In genomic region chr2:33871181-33871520, GRCm38 (mm10) we compare ENCODE assay signal across 10 mouse cellular contexts. TPM values are rescaled to one million over a fixed set of nuclear protein-coding genes. Genes with fewer than 3 reads are reported as not detected.
DNase-seq lines count a peak whose midpoint lies in the region; ATAC-seq and TF ChIP-seq lines count a peak whose summit lies in the region.
"Had no signal": no experiment of that assay in that cellular context is flagged by ENCODE, and none has a peak within 500 bp of the region (broad histone marks: within the 10 kb centered on the region; RNA-seq: fewer than 3 reads in every experiment).

No protein-coding gene starts in this region.

- 86% methylated on average over 4 of the region's 4 CpGs for WGBS in heart, embryonic 12.5 days
- 92% methylated on average over 4 of the region's 4 CpGs for WGBS in heart, adult 2 months
- 86% methylated on average over 4 of the region's 4 CpGs for WGBS in lung, embryonic 14.5 days
- WGBS in kidney, postnatal 0 days: 34% methylated on average over 4 of the region's 4 CpGs
- WGBS in midbrain, embryonic 16.5 days: 66% methylated on average over 4 of the region's 4 CpGs

- no peak for TF ChIP-seq POLR2A in heart, adult 2 months (IDR thresholded peaks at IDR 0.05; ENCODE audit: insufficient read depth, low read depth, low read length)

- H3K4me2 ChIP-seq in heart, embryonic 12.5 days: no peak overlapping the region
- no peak overlapping the region for H3K4me2 ChIP-seq in lung, embryonic 14.5 days
- no peak overlapping the region for H3K4me2 ChIP-seq in kidney, postnatal 0 days (ENCODE audit: low read length)
- H3K4me2 ChIP-seq in midbrain, embryonic 16.5 days (ENCODE audit: low read length): no peak overlapping the region

- peaks cover 2% of the 10 kb centered on the region; the same call in 1 of the 2 replicates for H3K79me2 ChIP-seq in heart, adult 2 months (replicated peaks; ENCODE audit: control insufficient read depth, insufficient read depth, low read length)

- H3K27me3 ChIP-seq in heart, embryonic 12.5 days (replicated peaks): peaks cover 9% of the 10 kb centered on the region; the same call in 1 of the 2 replicates
- H3K27me3 ChIP-seq in heart, adult 2 months (ENCODE audit: control insufficient read depth, insufficient read depth, low read length): no peaks in the 10 kb centered on the region
- no peaks in the 10 kb centered on the region for H3K27me3 ChIP-seq in lung, embryonic 14.5 days (ENCODE audit: insufficient read depth, low read length)
- no peaks in the 10 kb centered on the region for H3K27me3 ChIP-seq in kidney, postnatal 0 days (ENCODE audit: insufficient read depth, low read length)
- no peaks in the 10 kb centered on the region for H3K27me3 ChIP-seq in midbrain, embryonic 16.5 days (ENCODE audit: control insufficient read depth, insufficient read depth, low read depth, low read length)

- TF ChIP-seq EP300 in heart, adult 2 months (IDR thresholded peaks at IDR 0.05; ENCODE audit: insufficient read depth, low read depth, low read length): no peak

- intact Hi-C loops in heart, adult 2 months (cut with DNase I): loop anchor here (2.0 to 5.0 kb wide), 3 partner anchors 16 to 46 kb away; partner anchors contain the start of gene Mvb12b
- intact Hi-C loops in gastrocnemius, postnatal 14 days (cut with DNase I; ENCODE audit: low total_unique reads): no loop called here

- no peak for DNase-seq in heart, adult 2 months
- no peak for DNase-seq in lung, embryonic 14.5 days
- no peak for DNase-seq in lung, postnatal 14 days
- peak; percentile 23 for DNase-seq in kidney, postnatal 0 days (ENCODE audit: low spot score)
- no peak for DNase-seq in gastrocnemius, postnatal 14 days
- no peak for DNase-seq in T-cell, adult 2 months (ENCODE audit: low spot score)
- DNase-seq: gastrocnemius, postnatal 25 days; lung, adult 18-20 months had no signal

- H3K27ac ChIP-seq in heart, embryonic 12.5 days (ENCODE audit: poor library complexity, severe bottlenecking): peak overlapping the region; percentile 87
- no peak overlapping the region; the same call in none of the 2 replicates for H3K27ac ChIP-seq in heart, adult 2 months
- H3K27ac ChIP-seq in lung, embryonic 14.5 days (ENCODE audit: low read depth): peak overlapping the region; percentile 85
- H3K27ac ChIP-seq in kidney, postnatal 0 days: peak overlapping the region; percentile 80
- H3K27ac ChIP-seq in midbrain, embryonic 16.5 days (ENCODE audit: low read length): peak overlapping the region; percentile 60

- peaks cover 32% of the 10 kb centered on the region for H3K36me3 ChIP-seq in heart, embryonic 12.5 days
- H3K36me3 ChIP-seq in heart, adult 2 months (ENCODE audit: control insufficient read depth, insufficient read depth, low read length): peaks cover 5% of the 10 kb centered on the region; the same call in 1 of the 2 replicates
- peaks cover 30% of the 10 kb centered on the region for H3K36me3 ChIP-seq in lung, embryonic 14.5 days (ENCODE audit: insufficient read depth)
- H3K36me3 ChIP-seq in kidney, postnatal 0 days (ENCODE audit: insufficient read depth, low read length): peaks cover 6% of the 10 kb centered on the region; the same call in 1 of the 2 replicates
- H3K36me3 ChIP-seq in midbrain, embryonic 16.5 days (ENCODE audit: control insufficient read depth, insufficient read depth, low read length): peaks cover 26% of the 10 kb centered on the region

- peaks cover 12% of the 10 kb centered on the region; the same call in 1 of the 2 replicates for H3K9me3 ChIP-seq in heart, embryonic 12.5 days (replicated peaks)
- no peaks in the 10 kb centered on the region; the same call in 1 of the 2 replicates for H3K9me3 ChIP-seq in lung, embryonic 14.5 days (ENCODE audit: low read depth, low read length)
- no peaks in the 10 kb centered on the region for H3K9me3 ChIP-seq in kidney, postnatal 0 days (replicated peaks; ENCODE audit: low read length)
- H3K9me3 ChIP-seq in midbrain, embryonic 16.5 days (replicated peaks; ENCODE audit: control insufficient read depth, low read length, poor library complexity, severe bottlenecking): no peaks in the 10 kb centered on the region

- TF ChIP-seq CTCF in heart, adult 2 months (IDR thresholded peaks at IDR 0.05): no peak
- no peak for TF ChIP-seq CTCF in lung, embryonic 14.5 days (IDR thresholded peaks at IDR 0.05; ENCODE audit: low read depth)
- TF ChIP-seq CTCF in kidney, postnatal 0 days (IDR thresholded peaks at IDR 0.05; ENCODE audit: low read depth): no peak

- H3K4me3 ChIP-seq in heart, embryonic 12.5 days: no peak overlapping the region
- H3K4me3 ChIP-seq in heart, adult 2 months: no peak overlapping the region
- no peak overlapping the region for H3K4me3 ChIP-seq in lung, embryonic 14.5 days (ENCODE audit: low read depth, low read length)
- no peak overlapping the region for H3K4me3 ChIP-seq in kidney, postnatal 0 days (replicated peaks; ENCODE audit: low read depth, low read length)
- no peak overlapping the region for H3K4me3 ChIP-seq in midbrain, embryonic 16.5 days (ENCODE audit: low read depth, low read length)

- H3K4me1 ChIP-seq in heart, embryonic 12.5 days (replicated peaks): peaks cover 44% of the 10 kb centered on the region
- peaks cover 19% of the 10 kb centered on the region for H3K4me1 ChIP-seq in heart, adult 2 months (ENCODE audit: control insufficient read depth, insufficient read depth, low read length)
- peaks cover 24% of the 10 kb centered on the region for H3K4me1 ChIP-seq in lung, embryonic 14.5 days (ENCODE audit: insufficient read depth)
- peaks cover 57% of the 10 kb centered on the region for H3K4me1 ChIP-seq in kidney, postnatal 0 days (replicated peaks; ENCODE audit: insufficient read depth, low read length)
- H3K4me1 ChIP-seq in midbrain, embryonic 16.5 days (ENCODE audit: control insufficient read depth, insufficient read depth, low read length): peaks cover 22% of the 10 kb centered on the region

- no peak for ATAC-seq in heart, embryonic 12.5 days (ENCODE audit: insufficient number of reproducible peaks, low FRiP score)
- ATAC-seq in lung, embryonic 14.5 days (ENCODE audit: insufficient read depth): no peak
- ATAC-seq in kidney, postnatal 0 days (replicated peaks; ENCODE audit: low FRiP score, low read depth): peak; percentile 41; the same call in 1 of the 2 replicates
- no peak for ATAC-seq in midbrain, embryonic 16.5 days

- no peak overlapping the region for H3K9ac ChIP-seq in heart, embryonic 12.5 days
- no peak overlapping the region for H3K9ac ChIP-seq in heart, adult 2 months (ENCODE audit: low read depth, low read length)
- H3K9ac ChIP-seq in lung, embryonic 14.5 days: peak overlapping the region; percentile 32; the same call in 1 of the 2 replicates
- H3K9ac ChIP-seq in kidney, postnatal 0 days (ENCODE audit: low read depth, low read length): no peak overlapping the region
- no peak overlapping the region for H3K9ac ChIP-seq in midbrain, embryonic 16.5 days (ENCODE audit: low read depth, low read length)

RNA-seq across cellular contexts. Expression of gene Mvb12b, which starts 16.6 kb away (rescaled TPM):
- polyA plus RNA-seq in heart, embryonic 12.5 days (2016; fragmentation: Nextera tagmentation; extraction: Ambion mirVana): 16.1 and 16.6 TPM in 2 replicates
- total RNA-seq in heart, adult 2 months (2021): 10 to 100 TPM; 17.8 to 21.6 TPM
- 20.4 and 27.5 TPM in 2 replicates for polyA plus RNA-seq in heart, adult 2 months (2012; rRNA removed)
- 20.7 and 24.8 TPM in 2 replicates for polyA plus RNA-seq in lung, embryonic 14.5 days (2014; fragmentation: Nextera tagmentation; extraction: Ambion mirVana)
- 19.8 and 24.0 TPM in 2 replicates for polyA plus RNA-seq in kidney, postnatal 0 days (2015; fragmentation: Nextera tagmentation; extraction: Ambion mirVana)
- polyA plus RNA-seq in midbrain, embryonic 16.5 days (2015; fragmentation: Nextera tagmentation; extraction: Ambion mirVana): 56.9 and 70.2 TPM in 2 replicates
- total RNA-seq in gastrocnemius, postnatal 14 days (2021): 10 to 100 TPM; 14.9 to 20.7 TPM
